Mouse (Mus musculus): ENCODE data around the gene Phf21a.
"Not testable (repeated sequence)": the region's sequence is repeated elsewhere in the genome, so short reads cannot be mapped to it uniquely, and the experiment has no call there.

The Phf21a gene

GRCm38 (mm10) chr2:92085721-92086120 is 7.2 kb upstream of the Phf21a start:
- no peak for DNase-seq

- no peak for DNase-seq
These were observed 5.9 kb upstream of the Phf21a start for GRCm38 (mm10) chr2:92087065-92087464.

- no peak for DNase-seq
These were observed 3.1 kb upstream of the Phf21a start for GRCm38 (mm10) chr2:92089782-92090181.

- not testable (repeated sequence) for DNase-seq
These were observed 586 bp downstream of the Phf21a start for GRCm38 (mm10) chr2:92093503-92093902.

GRCm38 (mm10) chr2:92094078-92094477 is 1.2 kb downstream of the Phf21a start:
- DNase-seq = no peak

GRCm38 (mm10) chr2:92100768-92101167 is 7.9 kb downstream of the Phf21a start:
- no peak for DNase-seq

GRCm38 (mm10) chr2:92124523-92124922 is 31.6 kb downstream of the Phf21a start:
- DNase-seq = no peak

- DNase-seq = no peak
These were observed 32.4 kb downstream of the Phf21a start for GRCm38 (mm10) chr2:92125330-92125729.

GRCm38 (mm10) chr2:92130071-92130470 is 37.2 kb downstream of the Phf21a start:
- no peak for DNase-seq

GRCm38 (mm10) chr2:92138736-92139135 is 45.8 kb downstream of the Phf21a start:
- no peak for DNase-seq

- DNase-seq = no peak
These were observed 46.4 kb downstream of the Phf21a start for GRCm38 (mm10) chr2:92139365-92139764.

- no peak for DNase-seq
These were observed 47.5 kb downstream of the Phf21a start for GRCm38 (mm10) chr2:92140383-92140782.

GRCm38 (mm10) chr2:92141073-92141472 is 48.2 kb downstream of the Phf21a start:
- peak; percentile 8 for DNase-seq

- DNase-seq = no peak
These were observed 51.0 kb downstream of the Phf21a start for GRCm38 (mm10) chr2:92143932-92144331.

GRCm38 (mm10) chr2:92147925-92148750 is 55.2 kb downstream of the Phf21a start:
- DNase-seq = not testable (repeated sequence)

GRCm38 (mm10) chr2:92164291-92164690 is 71.4 kb downstream of the Phf21a start:
- DNase-seq = no peak

GRCm38 (mm10) chr2:92166950-92167349 is 74.0 kb downstream of the Phf21a start:
- DNase-seq = no peak

- no peak for DNase-seq
These were observed 78.2 kb downstream of the Phf21a start for GRCm38 (mm10) chr2:92171046-92171643.

GRCm38 (mm10) chr2:92172300-92172699 is 79.4 kb downstream of the Phf21a start:
- no peak for DNase-seq

GRCm38 (mm10) chr2:92173186-92173585 is 80.3 kb downstream of the Phf21a start:
- DNase-seq = no peak

- DNase-seq = no peak
These were observed 81.3 kb downstream of the Phf21a start for GRCm38 (mm10) chr2:92174265-92174664.

- no peak for DNase-seq
These were observed 82.1 kb downstream of the Phf21a start for GRCm38 (mm10) chr2:92175002-92175401.

GRCm38 (mm10) chr2:92176292-92176691 is 83.4 kb downstream of the Phf21a start:
- no peak for DNase-seq

- DNase-seq = no peak
These were observed 89.3 kb downstream of the Phf21a start for GRCm38 (mm10) chr2:92182146-92182756.

All from kidney, postnatal 10 days (tissue).